Mouse (Mus musculus) forebrain, postnatal 0 days (tissue): Measurements from ENCODE around the gene Klra1. TPM values are rescaled to one million over a fixed set of nuclear protein-coding genes. Genes with fewer than 3 reads are reported as not detected.
"Not testable (repeated sequence)": the region's sequence is repeated elsewhere in the genome, so short reads cannot be mapped to it uniquely, and the experiment has no call there.

Source experiments
- ATAC-seq: fragments of 200-750 bp; cut with Nextera tagmentation; 2 replicates; pipeline ENCODE4 v1.8.0; 2017; ENCODE audit warnings: mild to moderate bottlenecking, moderate library complexity
- DNase-seq: peaks from one replicate; pipeline ENCODE4 v3.0.0-alpha.2; 2015
- H3K27ac ChIP-seq: fragments of 300-500 bp; sonication (generic); 2 replicates; pipeline ENCODE4 v1.5.1; 2014; ENCODE audit warnings: low read depth, mild to moderate bottlenecking, antibody characterized with exemption, low read length, moderate library complexity, mixed read lengths
- H3K27me3 ChIP-seq: fragments of 300-500 bp; sonication (generic); 2 replicates; pipeline ENCODE4 v1.6.1; 2014; ENCODE audit warnings: mild to moderate bottlenecking, low read length, mixed read lengths; ENCODE audit not compliant: insufficient read depth
- H3K36me3 ChIP-seq: fragments of 300-500 bp; sonication (generic); 2 replicates; pipeline ENCODE4 v1.6.1; 2014; ENCODE audit warnings: mild to moderate bottlenecking, moderate library complexity; ENCODE audit not compliant: insufficient read depth
- H3K4me1 ChIP-seq: fragments of 300-500 bp; sonication (generic); 2 replicates; pipeline ENCODE4 v1.6.1; 2014; ENCODE audit warnings: antibody characterized with exemption; ENCODE audit not compliant: insufficient read depth
- H3K4me2 ChIP-seq: fragments of 300-500 bp; sonication (generic); 2 replicates; pipeline ENCODE4 v1.6.1; 2014; ENCODE audit warnings: low read depth, mild to moderate bottlenecking, moderate library complexity
- H3K4me3 ChIP-seq: fragments of 300-500 bp; sonication (generic); 2 replicates; pipeline ENCODE4 v1.5.1; 2014; ENCODE audit warnings: low read depth, low read length, mixed read lengths
- H3K9ac ChIP-seq: fragments of 300-500 bp; sonication (generic); 2 replicates; pipeline ENCODE4 v1.6.1; 2014; ENCODE audit warnings: mild to moderate bottlenecking
- H3K9me3 ChIP-seq: fragments of 300-500 bp; sonication (generic); 2 replicates; pipeline ENCODE4 v1.6.1; 2016; ENCODE audit warnings: low read length
- CTCF ChIP-seq: sonication (generic); IDR thresholded peaks from 2 replicates; pipeline ENCODE4 v1.5.1; 2016; ENCODE audit warnings: antibody characterized with exemption, control low read depth, low read depth
- WGBS: fragments of 180-500 bp; shearing (Covaris S2); extraction: QIAGEN DNeasy Blood & Tissue Kit; methylation state at CpG from one replicate; pipeline ENCODE4 v1.1.7; 2014; 5-methylcytosine and 5-hydroxymethylcytosine counted together
- polyA plus RNA-seq: library from polyadenylated mRNA; unstranded; fragments of >200 nt; fragmentation: Nextera tagmentation; extraction: Ambion mirVana; gene quantifications from 2 replicates; pipeline ENCODE4 v1.2.1, GENCODE M21; 2015
- total RNA-seq: library from RNA; depleted of rRNA; stranded (reverse); fragments of >200 nt; gene quantifications from 2 replicates; pipeline ENCODE4 v1.2.3, GENCODE M21; 2014; rRNA removed

Klra1 gene
- total RNA-seq (not detected in 2 replicates), polyA plus RNA-seq (not detected in 2 replicates)

GRCm38 (mm10) chr6:130386750-130387149 lies at the start of gene Klra1:
TSS of gene Klra1 (minus strand) at chr6:130386874.
- no peak for DNase-seq
- Histone ChIP-seq H3K27ac (no peak within 1 kb of the TSS), H3K4me3 (no peak within 1 kb of the TSS), H3K4me1 (no peaks in the 10 kb centered on the region), H3K4me2 (no peak within 1 kb of the TSS), H3K36me3 (no peaks in the 10 kb centered on the region), H3K9ac (no peak within 1 kb of the TSS), H3K9me3 (0 out of 2 replicates have a peak, but pooled peaks cover 8% of the 10 kb centered on the region), H3K27me3 (no peaks in the 10 kb centered on the region)
- 79% methylated on average over 2 of the region's 2 CpGs for WGBS
- no peak for ATAC-seq
- no peak for TF ChIP-seq CTCF

- 90% methylated on average over 4 of the region's 4 CpGs for WGBS
- Histone ChIP-seq H3K36me3 (no peaks in the 10 kb centered on the region), H3K9ac (no peak overlapping the region), H3K27me3 (no peaks in the 10 kb centered on the region), H3K4me2 (no peak overlapping the region), H3K4me1 (no peaks in the 10 kb centered on the region), H3K4me3 (no peak overlapping the region), H3K27ac (no peak overlapping the region), H3K9me3 (no peaks in the 10 kb centered on the region)
- no peak for TF ChIP-seq CTCF
- ATAC-seq (no peak), DNase-seq (no peak)
Measured at GRCm38 (mm10) chr6:130429511-130429910, 42.8 kb upstream of the Klra1 start.

- H3K4me2 ChIP-seq, result no peak overlapping the region
- ATAC-seq, result no peak
- TF ChIP-seq CTCF, result no peak
Measured at GRCm38 (mm10) chr6:130419158-130419557, 32.5 kb upstream of the Klra1 start.

GRCm38 (mm10) chr6:130404882-130405281 lies 18.2 kb upstream of the Klra1 start:
- no peak overlapping the region for H3K4me2 ChIP-seq
- H3K4me3 ChIP-seq, result no peak overlapping the region
- H3K4me1 ChIP-seq, result no peaks in the 10 kb centered on the region
- no peak for ATAC-seq
- no peak overlapping the region for H3K27ac ChIP-seq
- no peak for TF ChIP-seq CTCF
- no peak for DNase-seq
- no peaks in the 10 kb centered on the region for H3K27me3 ChIP-seq
- H3K9me3 ChIP-seq, result 0 out of 2 replicates have a peak, but pooled peaks cover 3% of the 10 kb centered on the region
- WGBS, result 67% methylated on average over 1 of the region's 1 CpGs
- no peak overlapping the region for H3K9ac ChIP-seq
- H3K36me3 ChIP-seq, result no peaks in the 10 kb centered on the region

More at GRCm38 (mm10) chr6:130419158-130419557, 32.5 kb upstream of the Klra1 start:
- no peak for DNase-seq
- WGBS, result 92% methylated on average over 2 of the region's 2 CpGs
- H3K27me3 ChIP-seq, result no peaks in the 10 kb centered on the region
- H3K4me1 ChIP-seq, result no peaks in the 10 kb centered on the region
- no peak overlapping the region for H3K9ac ChIP-seq
- no peak overlapping the region for H3K4me3 ChIP-seq
- no peak overlapping the region for H3K27ac ChIP-seq
- peaks cover 19% of the 10 kb centered on the region; the same call in 1 of the 2 replicates for H3K9me3 ChIP-seq
- no peaks in the 10 kb centered on the region for H3K36me3 ChIP-seq

- no peak for ATAC-seq
- 61% methylated on average over 1 of the region's 1 CpGs for WGBS
Measured at GRCm38 (mm10) chr6:130385803-130386202, 871 bp downstream of the Klra1 start.

GRCm38 (mm10) chr6:130382375-130382774 lies 4.3 kb downstream of the Klra1 start:
- Histone ChIP-seq H3K9me3 (peaks cover 11% of the 10 kb centered on the region; the same call in 1 of the 2 replicates), H3K4me2 (no peak overlapping the region), H3K27ac (no peak overlapping the region), H3K27me3 (no peaks in the 10 kb centered on the region), H3K9ac (no peak overlapping the region), H3K36me3 (no peaks in the 10 kb centered on the region), H3K4me3 (no peak overlapping the region), H3K4me1 (no peaks in the 10 kb centered on the region)
- DNase-seq, result no peak
- no peak for ATAC-seq
- TF ChIP-seq CTCF, result no peak
- 70% methylated on average over 4 of the region's 4 CpGs for WGBS

More at GRCm38 (mm10) chr6:130385803-130386202, 871 bp downstream of the Klra1 start:
- no peaks in the 10 kb centered on the region for H3K4me1 ChIP-seq
- H3K9me3 ChIP-seq, result peaks cover 11% of the 10 kb centered on the region; the same call in 1 of the 2 replicates
- H3K27me3 ChIP-seq, result no peaks in the 10 kb centered on the region
- no peak for TF ChIP-seq CTCF
- no peak overlapping the region for H3K9ac ChIP-seq
- H3K27ac ChIP-seq, result no peak overlapping the region
- H3K4me3 ChIP-seq, result no peak overlapping the region
- no peak overlapping the region for H3K4me2 ChIP-seq
- no peaks in the 10 kb centered on the region for H3K36me3 ChIP-seq
- DNase-seq, result no peak

GRCm38 (mm10) chr6:130345381-130345780 lies 41.3 kb downstream of the Klra1 start:
- DNase-seq, H3K4me1 ChIP-seq, H3K9ac ChIP-seq, H3K9me3 ChIP-seq, H3K27me3 ChIP-seq, H3K36me3 ChIP-seq, H3K4me2 ChIP-seq, H3K27ac ChIP-seq, H3K4me3 ChIP-seq, ATAC-seq: not testable (repeated sequence)
- WGBS, result 35% methylated on average over 1 of the region's 1 CpGs

GRCm38 (mm10) chr6:130341973-130342372 lies 44.7 kb downstream of the Klra1 start:
- WGBS, result 86% methylated on average over 2 of the region's 2 CpGs
- not testable (repeated sequence) for H3K9ac ChIP-seq, DNase-seq, H3K27ac ChIP-seq, H3K4me1 ChIP-seq, H3K27me3 ChIP-seq, ATAC-seq, H3K36me3 ChIP-seq, H3K9me3 ChIP-seq, H3K4me2 ChIP-seq, H3K4me3 ChIP-seq
